Mouse (Mus musculus) midbrain, embryonic 14.5 days (tissue): ENCODE data around the gene Smpd1. TPM values are rescaled to one million over a fixed set of nuclear protein-coding genes. Genes with fewer than 3 reads are reported as not detected.

Experiments used
- ATAC-seq: fragments of 200-750 bp; cut with Nextera tagmentation; 2 replicates; pipeline ENCODE4 v1.8.0; 2017; ENCODE audit warnings: moderate number of reproducible peaks, moderate library complexity; ENCODE audit not compliant: low FRiP score, low TSS enrichment
- DNase-seq: peaks from one replicate; pipeline ENCODE4 v3.0.0-alpha.2; 2015
- H3K27ac ChIP-seq: fragments of 300-500 bp; sonication (generic); replicated peaks from 2 replicates; pipeline ENCODE4 v1.5.1; 2014; ENCODE audit warnings: mild to moderate bottlenecking, low read depth, low read length, moderate library complexity
- H3K27me3 ChIP-seq: fragments of 300-500 bp; sonication (generic); 2 replicates; pipeline ENCODE4 v1.6.1; 2014; ENCODE audit warnings: low read length, control low read depth, mixed read lengths; ENCODE audit not compliant: control insufficient read depth, insufficient read depth
- H3K36me3 ChIP-seq: fragments of 300-500 bp; sonication (generic); 2 replicates; pipeline ENCODE4 v1.6.1; 2014; ENCODE audit warnings: low read length, control low read depth; ENCODE audit not compliant: control insufficient read depth, insufficient read depth
- H3K4me1 ChIP-seq: fragments of 300-500 bp; sonication (generic); 2 replicates; pipeline ENCODE4 v1.6.1; 2014; ENCODE audit warnings: mild to moderate bottlenecking, antibody characterized with exemption, low read length, control low read depth; ENCODE audit not compliant: control insufficient read depth, insufficient read depth
- H3K4me2 ChIP-seq: fragments of 300-500 bp; sonication (generic); 2 replicates; pipeline ENCODE4 v1.6.1; 2014; ENCODE audit warnings: mild to moderate bottlenecking, low read length, moderate library complexity
- H3K4me3 ChIP-seq: fragments of 300-500 bp; sonication (generic); replicated peaks from 2 replicates; pipeline ENCODE4 v1.5.1; 2014; ENCODE audit warnings: low read depth, low read length
- H3K9ac ChIP-seq: fragments of 300-500 bp; sonication (generic); replicated peaks from 2 replicates; pipeline ENCODE4 v1.6.1; 2014; ENCODE audit warnings: mild to moderate bottlenecking, low read length, moderate library complexity
- H3K9me3 ChIP-seq: fragments of 300-500 bp; sonication (generic); 2 replicates; pipeline ENCODE4 v1.6.1; 2016; ENCODE audit warnings: low read length, control low read depth, mixed read lengths; ENCODE audit not compliant: control insufficient read depth
- WGBS: fragments of 180-500 bp; shearing (Covaris S2); extraction: QIAGEN DNeasy Blood & Tissue Kit; methylation state at CpG from one replicate; pipeline ENCODE4 v1.1.7; 2014; 5-methylcytosine and 5-hydroxymethylcytosine counted together
- polyA plus RNA-seq: library from polyadenylated mRNA; unstranded; fragments of >200 nt; fragmentation: Nextera tagmentation; extraction: Ambion mirVana; gene quantifications from 2 replicates; pipeline ENCODE4 v1.2.1, GENCODE M21; 2014

Gene Smpd1
- polyA plus RNA-seq, 1 experiment from 2014 or later: 90.6 TPM

- Histone ChIP-seq H3K9ac (no peak overlapping the region), H3K4me1 (peaks cover 17% of the 10 kb centered on the region), H3K4me2 (no peak overlapping the region), H3K27me3 (no peaks in the 10 kb centered on the region), H3K4me3 (no peak overlapping the region), H3K27ac (no peak overlapping the region), H3K36me3 (peaks cover 10% of the 10 kb centered on the region), H3K9me3 (no peaks in the 10 kb centered on the region)
- 79% methylated on average over 2 of the region's 2 CpGs for WGBS
- ATAC-seq: no peak
- no peak for DNase-seq
Measured at GRCm38 (mm10) chr7:105578481-105578880, 24.3 kb downstream of the Smpd1 start.

- peak overlapping the region; percentile 62 for H3K4me2 ChIP-seq
- H3K36me3 ChIP-seq: no peaks in the 10 kb centered on the region
- H3K27ac ChIP-seq: peak overlapping the region; percentile 99
- H3K9ac ChIP-seq: peak overlapping the region; percentile 88
- WGBS: 0% methylated on average over 18 of the region's 22 CpGs
- no peaks in the 10 kb centered on the region for H3K27me3 ChIP-seq
- peak; percentile 62 for ATAC-seq
- H3K9me3 ChIP-seq: no peaks in the 10 kb centered on the region
- H3K4me1 ChIP-seq: peaks cover 17% of the 10 kb centered on the region
- peak; percentile 82 for DNase-seq
- H3K4me3 ChIP-seq: peak overlapping the region; percentile 85
Measured at GRCm38 (mm10) chr7:105580627-105581089, 26.5 kb downstream of the Smpd1 start.

- DNase-seq: peak; percentile 94
- 0% methylated on average over 49 of the region's 54 CpGs for WGBS
Measured at GRCm38 (mm10) chr7:105581094-105581703, 27.0 kb downstream of the Smpd1 start, which contains the start of gene Apbb1. TSS of gene Apbb1 (minus strand) at chr7:105581653.

GRCm38 (mm10) chr7:105581959-105582358 lies 27.8 kb downstream of the Smpd1 start:
- peak overlapping the region; percentile 99 for H3K27ac ChIP-seq
- no peaks in the 10 kb centered on the region for H3K27me3 ChIP-seq
- peak overlapping the region; percentile 62 for H3K4me2 ChIP-seq
- H3K4me3 ChIP-seq: peak overlapping the region; percentile 85
- DNase-seq: no peak
- peak overlapping the region; percentile 88 for H3K9ac ChIP-seq
- WGBS: 77% methylated on average over 2 of the region's 2 CpGs
- H3K9me3 ChIP-seq: no peaks in the 10 kb centered on the region
- peaks cover 17% of the 10 kb centered on the region for H3K4me1 ChIP-seq
- no peak for ATAC-seq
- H3K36me3 ChIP-seq: no peaks in the 10 kb centered on the region

More at GRCm38 (mm10) chr7:105581094-105581703, 27.0 kb downstream of the Smpd1 start, which contains the start of gene Apbb1:
- peak within 1 kb of the TSS; percentile 88 for H3K9ac ChIP-seq
- no peaks in the 10 kb centered on the region for H3K27me3 ChIP-seq
- H3K4me1 ChIP-seq: peaks cover 17% of the 10 kb centered on the region
- H3K4me3 ChIP-seq: peak within 1 kb of the TSS; percentile 85
- H3K27ac ChIP-seq: peak within 1 kb of the TSS; percentile 99
- H3K9me3 ChIP-seq: no peaks in the 10 kb centered on the region
- ATAC-seq: peak; percentile 93
- peak within 1 kb of the TSS; percentile 62 for H3K4me2 ChIP-seq
- no peaks in the 10 kb centered on the region for H3K36me3 ChIP-seq

GRCm38 (mm10) chr7:105588325-105588912 lies 34.3 kb downstream of the Smpd1 start:
- ATAC-seq (no peak), DNase-seq (no peak)
- Histone ChIP-seq H3K27me3 (no peaks in the 10 kb centered on the region), H3K4me1 (no peaks in the 10 kb centered on the region), H3K9ac (no peak overlapping the region), H3K36me3 (no peaks in the 10 kb centered on the region), H3K27ac (no peak overlapping the region), H3K4me2 (no peak overlapping the region), H3K9me3 (no peaks in the 10 kb centered on the region), H3K4me3 (no peak overlapping the region)
- WGBS: 74% methylated on average over 9 of the region's 9 CpGs

DNA sequence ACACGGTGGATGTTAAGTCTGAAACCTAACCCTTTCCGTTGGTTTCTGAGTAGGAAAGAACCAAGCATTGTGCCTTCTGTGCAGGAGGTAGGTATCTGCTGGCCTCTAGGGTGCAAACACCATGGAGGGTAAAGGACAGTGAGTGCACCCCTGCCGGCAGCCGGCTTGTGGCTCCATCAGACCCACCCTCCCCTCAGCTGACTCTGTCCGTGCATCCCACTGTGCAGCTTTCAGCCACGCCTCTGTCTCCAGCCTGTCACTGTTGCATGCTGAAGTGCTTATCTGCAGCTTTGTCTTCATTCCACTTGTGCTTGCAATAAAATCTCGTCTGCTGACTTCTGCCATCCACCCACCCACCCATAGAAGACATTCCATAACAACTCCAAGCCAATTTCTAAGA lies 35.9 kb downstream of the Smpd1 start:
- no peak for DNase-seq
- Histone ChIP-seq H3K4me1 (no peaks in the 10 kb centered on the region), H3K27me3 (no peaks in the 10 kb centered on the region), H3K27ac (no peak overlapping the region), H3K4me3 (no peak overlapping the region), H3K4me2 (no peak overlapping the region), H3K36me3 (no peaks in the 10 kb centered on the region), H3K9ac (no peak overlapping the region), H3K9me3 (no peaks in the 10 kb centered on the region)
- no peak for ATAC-seq
- 15% methylated on average over 7 of the region's 7 CpGs for WGBS

DNA sequence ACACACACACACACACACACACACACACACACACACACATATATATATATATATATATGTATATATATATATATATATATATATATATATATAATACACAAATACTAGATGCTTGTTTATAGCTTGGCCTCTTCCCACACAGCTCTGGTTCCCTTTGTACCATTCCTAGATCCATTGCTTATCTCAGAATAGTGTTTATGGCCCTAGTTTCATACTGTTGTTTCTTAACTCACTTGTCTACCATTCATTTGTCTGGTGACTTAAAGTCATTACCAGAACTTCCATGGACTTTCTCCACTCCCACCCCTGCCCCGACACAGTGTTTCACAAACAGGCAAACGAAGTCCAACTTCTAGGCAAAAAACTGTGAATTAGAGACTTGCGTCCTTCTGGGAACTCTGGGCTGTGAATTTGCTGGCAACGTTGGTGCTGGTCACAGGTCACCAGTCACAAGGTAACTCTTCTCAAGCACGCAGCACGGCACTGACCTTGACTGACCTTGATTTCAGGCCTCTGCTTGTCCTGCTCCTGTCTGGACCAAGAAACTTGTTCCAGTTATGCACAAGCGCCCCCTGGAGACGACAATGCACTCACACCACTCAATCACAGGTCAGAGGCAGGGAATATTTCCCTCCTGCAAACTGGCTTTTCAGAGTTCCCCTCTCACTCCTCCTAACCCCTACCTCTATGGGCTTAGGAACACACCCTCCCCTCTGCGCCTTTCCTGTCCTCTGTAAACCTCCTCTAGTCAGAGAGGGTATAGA lies 48.9 kb downstream of the Smpd1 start:
- no peak overlapping the region for H3K9ac ChIP-seq
- peak; percentile 43; the same call in 1 of the 2 replicates for ATAC-seq
- H3K4me3 ChIP-seq: no peak overlapping the region
- peak; percentile 79 for DNase-seq
- 39% methylated on average over 9 of the region's 9 CpGs for WGBS
- no peaks in the 10 kb centered on the region for H3K9me3 ChIP-seq
- H3K27me3 ChIP-seq: no peaks in the 10 kb centered on the region
- no peaks in the 10 kb centered on the region for H3K4me1 ChIP-seq
- no peak overlapping the region for H3K4me2 ChIP-seq
- no peak overlapping the region for H3K27ac ChIP-seq
- H3K36me3 ChIP-seq: no peaks in the 10 kb centered on the region
